Mouse (Mus musculus): ENCODE results near the gene Ubqln4.
"Not testable (repeated sequence)": the region's sequence is repeated elsewhere in the genome, so short reads cannot be mapped to it uniquely, and the experiment has no call there.

Gene Ubqln4

DNA sequence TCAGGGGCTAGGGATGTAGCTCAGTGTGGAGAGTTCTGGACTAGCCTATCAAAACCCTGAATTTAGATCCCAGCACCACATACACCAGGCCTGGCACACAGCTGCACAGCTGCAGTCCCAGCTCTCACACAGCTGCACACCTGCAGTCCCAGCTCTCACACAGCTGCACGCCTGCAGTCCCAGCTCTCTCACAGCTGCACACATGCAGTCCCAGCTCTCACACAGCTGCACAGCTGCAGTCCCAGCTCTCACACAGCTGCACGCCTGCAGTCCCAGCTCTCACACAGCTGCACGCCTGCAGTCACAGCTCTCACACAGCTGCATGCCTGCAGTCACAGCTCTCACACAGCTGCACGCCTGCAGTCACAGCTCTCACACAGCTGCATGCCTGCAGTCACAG is 43.0 kb downstream of the Ubqln4 start:
- DNase-seq (ENCODE audit: low spot score in 2 of 2): not testable (repeated sequence)

GRCm38 (mm10) chr3:88602466-88602865 is 48.9 kb downstream of the Ubqln4 start:
- no peak for DNase-seq (ENCODE audit: low spot score in 2 of 2)

GRCm38 (mm10) chr3:88603714-88604161 is 50.2 kb downstream of the Ubqln4 start:
- peak in 1 of 2 experiments; percentile 51 for DNase-seq (ENCODE audit: low spot score in 2 of 2)

DNA sequence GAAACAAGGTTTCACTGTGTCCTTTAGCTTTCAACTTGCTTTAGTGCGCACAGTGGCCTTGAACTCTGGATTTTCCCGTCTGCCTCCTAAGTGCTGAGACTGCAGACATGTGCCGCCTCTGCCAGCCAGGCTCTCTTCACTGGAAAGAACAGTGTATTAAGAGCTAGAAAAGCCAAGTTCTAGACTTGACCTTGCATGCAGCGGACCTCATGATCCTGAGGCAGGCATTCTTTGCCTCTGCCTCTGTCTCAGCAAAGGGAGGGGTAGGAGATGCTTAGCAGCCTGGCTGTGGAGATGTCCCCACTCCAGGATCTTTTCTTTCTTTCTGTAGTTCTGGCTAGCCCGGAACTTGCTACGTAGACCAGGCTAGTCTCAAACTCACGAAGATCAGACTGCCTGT is 51.3 kb downstream of the Ubqln4 start:
- no peak for DNase-seq (ENCODE audit: low spot score in 2 of 2)

GRCm38 (mm10) chr3:88605666-88606065 is 52.1 kb downstream of the Ubqln4 start, which contains the start of gene Arhgef2:
TSS of gene Arhgef2 (plus strand) at chr3:88605966.
- not testable (repeated sequence) for DNase-seq (ENCODE audit: low spot score in 2 of 2)

DNA sequence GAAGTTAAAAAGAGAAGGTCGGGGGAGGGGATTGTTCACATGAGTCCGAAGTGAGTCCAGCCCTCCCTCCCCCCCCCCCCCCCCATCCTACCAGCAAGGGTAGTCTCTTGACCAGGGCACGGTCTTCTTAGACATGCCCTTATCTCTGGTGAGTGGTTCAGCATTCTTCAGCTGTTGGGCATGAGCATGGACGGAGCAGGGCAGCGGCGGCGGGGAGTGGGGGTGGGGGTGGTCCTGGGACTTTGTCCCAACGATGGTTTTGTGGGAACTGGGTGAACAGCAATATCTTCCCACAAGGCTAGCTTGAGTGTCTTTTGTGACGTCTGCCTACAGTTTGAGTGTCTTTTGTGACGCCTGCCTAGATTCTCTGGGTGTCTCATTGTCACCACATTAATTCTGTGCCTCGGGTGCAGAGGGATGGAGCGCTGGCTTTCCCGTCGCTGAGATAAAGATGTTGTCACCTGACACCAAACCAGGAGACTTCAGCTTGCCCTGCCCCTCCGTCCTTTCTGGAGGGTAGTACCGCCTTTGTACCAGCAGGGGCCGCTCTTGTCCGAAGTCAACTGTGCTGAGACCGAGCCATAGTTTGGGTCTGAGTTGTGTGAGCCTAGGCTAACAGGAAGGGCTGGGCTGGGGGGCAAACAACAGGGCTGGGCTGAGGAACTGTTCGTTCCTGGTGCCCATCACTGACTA is 53.7 kb downstream of the Ubqln4 start:
- peak; percentile 86 to 91 for DNase-seq (ENCODE audit: low spot score in 2 of 2)

GRCm38 (mm10) chr3:88607758-88608138 is 54.2 kb downstream of the Ubqln4 start:
- peak in 1 of 2 experiments; percentile 43 for DNase-seq (ENCODE audit: low spot score in 2 of 2)

DNA sequence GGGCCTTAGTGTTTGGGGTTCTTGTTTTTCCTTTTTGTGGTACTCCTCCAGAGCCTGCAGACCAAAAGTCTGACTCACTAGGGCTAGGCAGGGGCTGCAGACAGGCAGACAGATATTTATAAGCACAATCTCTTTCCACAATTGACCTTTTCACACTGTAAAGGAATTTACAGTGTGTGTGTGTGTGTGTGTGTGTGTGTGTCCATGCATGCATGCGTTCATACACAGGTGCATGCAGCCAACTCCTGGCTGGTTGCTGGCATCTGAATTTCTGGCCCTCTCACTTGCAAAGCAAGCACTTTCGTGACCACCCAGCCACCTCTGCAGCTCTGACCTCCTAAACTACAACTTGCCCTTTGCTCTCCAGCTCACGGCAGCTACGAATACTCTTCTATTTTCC is 55.5 kb downstream of the Ubqln4 start:
- DNase-seq (ENCODE audit: low spot score in 2 of 2): no peak

DNA sequence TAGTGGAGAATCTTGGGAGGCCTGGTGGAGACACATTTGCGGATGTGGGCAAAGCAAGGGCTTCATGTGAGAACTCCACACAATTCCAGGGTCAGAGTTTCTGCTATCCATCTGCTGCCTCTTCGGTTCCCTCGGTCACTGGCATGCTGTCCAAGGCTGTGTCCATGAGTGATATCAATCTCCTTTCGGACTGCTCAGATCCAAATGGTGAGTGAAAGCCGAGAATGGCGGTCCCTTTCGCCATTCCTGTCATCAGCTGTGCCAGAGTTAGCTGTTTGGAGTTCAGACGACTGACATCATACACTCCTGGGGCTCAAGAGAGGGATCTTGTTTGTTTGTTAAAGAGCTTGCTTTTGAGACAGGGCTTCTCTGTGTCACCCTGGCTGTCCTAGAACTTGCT is 60.9 kb downstream of the Ubqln4 start:
- DNase-seq (ENCODE audit: low spot score in 2 of 2): no peak

GRCm38 (mm10) chr3:88615117-88615516 is 61.6 kb downstream of the Ubqln4 start:
- no peak for DNase-seq (ENCODE audit: low spot score in 2 of 2)

- peak in 1 of 2 experiments; percentile 36 for DNase-seq (ENCODE audit: low spot score in 2 of 2)
Observed at GRCm38 (mm10) chr3:88615902-88616391, 62.4 kb downstream of the Ubqln4 start.

DNA sequence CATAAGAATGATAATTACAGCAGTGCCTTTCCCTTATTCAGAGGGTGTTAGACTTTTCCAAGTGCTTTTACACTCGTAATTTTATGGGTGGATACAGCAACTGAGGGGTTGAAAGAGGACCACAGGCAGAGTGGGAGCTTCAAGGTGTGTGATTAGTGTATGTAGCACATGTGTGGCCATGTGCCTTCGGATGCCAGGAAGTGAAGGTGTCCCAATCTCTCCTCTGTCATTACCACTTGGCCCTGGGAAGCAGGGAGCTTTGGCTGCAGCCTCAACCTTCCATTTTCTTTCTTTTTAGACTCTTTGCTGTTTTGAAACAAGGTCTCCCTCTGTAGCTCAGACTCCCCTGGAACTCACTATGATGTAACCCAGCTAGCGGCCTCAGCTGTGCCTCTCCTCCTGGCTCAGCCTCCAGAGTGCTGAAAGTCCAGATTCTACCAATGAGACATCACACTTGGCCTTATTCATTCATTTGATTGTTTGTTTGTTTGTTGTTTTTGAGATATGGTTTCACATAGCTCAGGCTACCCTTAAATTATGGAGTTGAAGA is 63.5 kb downstream of the Ubqln4 start:
- no peak for DNase-seq (ENCODE audit: low spot score in 2 of 2)

DNA sequence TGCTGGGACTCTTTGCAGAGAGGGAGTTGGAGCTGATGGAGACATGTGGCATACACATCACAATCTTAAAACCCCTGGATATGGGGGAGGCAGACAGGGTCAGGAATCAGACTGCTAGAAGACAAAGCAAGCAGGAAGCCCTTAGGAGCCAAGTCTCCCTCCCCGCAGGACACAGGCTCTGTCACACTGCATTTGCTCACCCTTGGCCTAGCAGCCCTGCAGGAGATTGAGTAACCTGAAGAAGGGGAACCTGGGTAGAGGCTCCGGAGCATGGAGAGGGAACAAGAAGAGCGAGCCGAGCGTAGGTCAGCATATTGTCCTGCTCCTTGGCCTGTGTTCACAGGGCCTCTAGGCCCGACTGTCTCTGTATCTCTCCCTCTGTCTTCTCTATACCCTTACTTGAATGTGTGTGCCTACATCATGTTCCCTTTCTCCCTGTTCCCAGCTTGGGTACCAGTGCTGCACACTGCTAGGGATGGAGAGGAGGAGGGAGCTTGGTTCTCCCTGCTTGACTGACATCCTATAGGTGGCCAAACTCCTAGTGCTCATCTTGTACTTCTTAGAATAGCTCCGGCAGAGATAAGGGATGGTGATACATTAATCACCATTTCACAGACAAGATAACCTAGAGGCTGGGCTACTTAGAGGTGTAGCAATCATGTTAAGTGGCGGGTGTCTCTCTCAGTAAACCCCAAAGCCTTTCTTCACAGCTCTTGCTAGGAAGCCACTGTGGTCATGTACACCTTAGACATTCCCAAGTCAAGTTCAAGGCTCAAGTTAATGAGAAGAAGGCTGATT is 64.7 kb downstream of the Ubqln4 start:
- DNase-seq (ENCODE audit: low spot score in 2 of 2): peak in 1 of 2 experiments; percentile 33

All from right cerebral cortex, postnatal 10 days (tissue).